Mouse (Mus musculus) MEL (cell line): Measurements from ENCODE around the gene Traf3. TPM values are rescaled to one million over a fixed set of nuclear protein-coding genes. Genes with fewer than 3 reads are reported as not detected.

Source experiments
- DNase-seq: peaks from one replicate; pipeline ENCODE4 v3.0.0; 2011; ENCODE audit warnings: low read depth, low spot score
- H3K27ac ChIP-seq: 2 replicates; pipeline ENCODE4 v1.5.1; 2012; ENCODE audit warnings: low read depth, mild to moderate bottlenecking, control low read depth, low read length, moderate library complexity; ENCODE audit not compliant: control insufficient read depth
- H3K27me3 ChIP-seq, 2 experiments: fragments of 150-350 bp in 1 of 2; sonication (generic) in 1 of 2; 2 replicates each; pipeline ENCODE4 v1.6.1; 2012; ENCODE audit warnings: low read length in 2 of 2, mild to moderate bottlenecking in 2 of 2, improper control_type of control experiment in 1 of 2, moderate library complexity in 1 of 2; ENCODE audit not compliant: insufficient read depth in 2 of 2, control insufficient read depth in 1 of 2
- H3K36me3 ChIP-seq, 2 experiments: 2 replicates each; pipeline ENCODE4 v1.6.1; 2012 to 2014; ENCODE audit warnings: low read length in 2 of 2, improper control_type of control experiment in 1 of 2, inconsistent platforms in 1 of 2, mild to moderate bottlenecking in 1 of 2; ENCODE audit not compliant: insufficient read depth in 2 of 2, control insufficient read depth in 1 of 2
- H3K4me1 ChIP-seq, 2 experiments: fragments of 150-350 bp in 1 of 2; sonication (generic) in 1 of 2; 2 replicates each; pipeline ENCODE4 v1.6.1; 2012; ENCODE audit warnings: low read length in 2 of 2, improper control_type of control experiment in 1 of 2, mild to moderate bottlenecking in 1 of 2; ENCODE audit not compliant: insufficient read depth in 2 of 2, control insufficient read depth in 1 of 2
- H3K4me3 ChIP-seq, 2 experiments: fragments of 150-350 bp in 1 of 2; sonication (generic) in 1 of 2; 2 replicates each; pipeline ENCODE4 v1.5.1; 2012; ENCODE audit warnings: low read depth in 2 of 2, low read length in 2 of 2, mild to moderate bottlenecking in 2 of 2, moderate library complexity in 2 of 2, control low read depth in 1 of 2, improper control_type of control experiment in 1 of 2; ENCODE audit not compliant: control insufficient read depth in 1 of 2, insufficient read depth in 1 of 2
- H3K79me2 ChIP-seq: 2 replicates; pipeline ENCODE4 v1.6.1; 2012; ENCODE audit warnings: mild to moderate bottlenecking, low read length, moderate library complexity; ENCODE audit not compliant: control insufficient read depth, poor library complexity, insufficient read depth
- H3K9ac ChIP-seq: 2 replicates; pipeline ENCODE4 v1.6.1; 2012; ENCODE audit warnings: low read depth, mild to moderate bottlenecking, control low read depth, low read length, moderate library complexity; ENCODE audit not compliant: control insufficient read depth, poor library complexity, severe bottlenecking
- H3K9me3 ChIP-seq: fragments of 150-350 bp; sonication (generic); replicated peaks from 2 replicates; pipeline ENCODE4 v1.6.1; 2012; ENCODE audit warnings: mild to moderate bottlenecking, low read length, improper control_type of control experiment, moderate library complexity; ENCODE audit not compliant: insufficient read depth
- CHD2 ChIP-seq: IDR thresholded peaks from 2 replicates; pipeline ENCODE4 v1.6.1; 2011; ENCODE audit warnings: low read length, improper control_type of control experiment
- CTCF ChIP-seq, 3 experiments: IDR thresholded peaks in 2 of 3; conservative IDR thresholded peaks in 1 of 3; 2 replicates each; pipeline ENCODE4 v1.5.1; 2011 to 2012; ENCODE audit warnings: low read length in 3 of 3, low read depth in 2 of 3, mild to moderate bottlenecking in 2 of 3, improper control_type of control experiment in 1 of 3, inconsistent platforms in 1 of 3, mixed read lengths in 1 of 3, moderate library complexity in 1 of 3; ENCODE audit not compliant: control insufficient read depth in 1 of 3, insufficient read depth in 1 of 3, poor library complexity in 1 of 3, severe bottlenecking in 1 of 3
- ETS1 ChIP-seq: IDR thresholded peaks from 2 replicates; pipeline ENCODE4 v1.6.1; 2012; ENCODE audit warnings: low read depth, mild to moderate bottlenecking, inconsistent platforms, low read length, improper control_type of control experiment, moderate library complexity
- GATA1 ChIP-seq: IDR thresholded peaks from 2 replicates; pipeline ENCODE4 v1.6.1; 2011; ENCODE audit warnings: low read depth, low read length, improper control_type of control experiment
- MAFK ChIP-seq: IDR thresholded peaks from 2 replicates; pipeline ENCODE4 v1.6.1; 2011; ENCODE audit warnings: low read depth, mild to moderate bottlenecking, low read length, improper control_type of control experiment, borderline replicate concordance
- MAZ ChIP-seq: IDR thresholded peaks from 2 replicates; pipeline ENCODE4 v1.6.1; 2012; ENCODE audit warnings: low read depth, mild to moderate bottlenecking, inconsistent platforms, low read length, improper control_type of control experiment
- POLR2A ChIP-seq, 2 experiments: IDR thresholded peaks; 2 replicates each; pipeline ENCODE4 v1.6.1; 2011 to 2012; ENCODE audit warnings: low read length in 2 of 2, mild to moderate bottlenecking in 2 of 2, control low read depth in 1 of 2, improper control_type of control experiment in 1 of 2, low read depth in 1 of 2, moderate library complexity in 1 of 2; ENCODE audit not compliant: control insufficient read depth in 1 of 2, insufficient read depth in 1 of 2, poor library complexity in 1 of 2
- RCOR1 ChIP-seq: IDR thresholded peaks from 2 replicates; pipeline ENCODE4 v1.6.1; 2012; ENCODE audit warnings: low read depth, mild to moderate bottlenecking, inconsistent platforms, low read length, improper control_type of control experiment
- SIN3A ChIP-seq: IDR thresholded peaks from 2 replicates; pipeline ENCODE4 v1.6.1; 2012; ENCODE audit warnings: low read length, improper control_type of control experiment, inconsistent platforms
- UBTF ChIP-seq: IDR thresholded peaks from 2 replicates; pipeline ENCODE4 v1.6.1; 2012; ENCODE audit warnings: low read depth, mild to moderate bottlenecking, inconsistent platforms, low read length, improper control_type of control experiment, moderate library complexity, borderline replicate concordance; ENCODE audit not compliant: insufficient read depth
- USF2 ChIP-seq, 2 experiments: IDR thresholded peaks; 2 replicates each; pipeline ENCODE4 v1.6.1; 2011 to 2012; ENCODE audit warnings: improper control_type of control experiment in 2 of 2, low read length in 2 of 2, borderline replicate concordance in 1 of 2, inconsistent platforms in 1 of 2, low read depth in 1 of 2, mild to moderate bottlenecking in 1 of 2; ENCODE audit not compliant: insufficient read depth in 1 of 2
- ZKSCAN1 ChIP-seq: IDR thresholded peaks from 2 replicates; pipeline ENCODE4 v1.6.1; 2012; ENCODE audit warnings: low read depth, mild to moderate bottlenecking, inconsistent platforms, low read length, improper control_type of control experiment, moderate library complexity
- polyA plus RNA-seq, 2 experiments: library from polyadenylated mRNA; stranded (reverse) in 1 of 2; unstranded in 1 of 2; fragments of >175 nt in 1 of 2; fragments of >200 nt in 1 of 2; gene quantifications; 2 replicates each; pipeline versions ENCODE4 v1.2.1 to v1.2.4; 2012; ENCODE audit warnings: low replicate concordance in 2 of 2, low read depth in 1 of 2; ENCODE audit not compliant: insufficient read length in 2 of 2, insufficient read depth in 1 of 2, missing spikeins in 1 of 2
- total RNA-seq: library from RNA; depleted of rRNA; stranded (reverse); fragments of 300-350 nt; gene quantifications from 2 replicates; pipeline ENCODE4 v1.2.3, GENCODE M21; 2012

Gene Traf3
- total and polyA plus RNA-seq, 3 experiments, result 21.1 to 40.7 TPM; not detected in 1

- 0 out of 4 replicates have a peak, but pooled peaks cover 0 to 2% of the 10 kb centered on the region in 2 experiments for H3K4me1 ChIP-seq
- H3K9me3 ChIP-seq, result no peaks in the 10 kb centered on the region
- no peak overlapping the region for H3K9ac ChIP-seq
- no peaks in the 10 kb centered on the region for H3K79me2 ChIP-seq
- TF ChIP-seq USF2 (IDR thresholded peaks at IDR 0.05; ENCODE audit: borderline replicate concordance in 1 of 2, insufficient read depth in 1 of 2, low read depth in 1 of 2, low read length in 2 of 2) (no peak), ZKSCAN1 (no peak), GATA1 (no peak)
- H3K4me3 ChIP-seq, result no peak overlapping the region
- H3K27me3 ChIP-seq, result no peaks in the 10 kb centered on the region
- no peak overlapping the region for H3K27ac ChIP-seq
- no peak for DNase-seq
- H3K36me3 ChIP-seq, result peaks cover 0 to 16% of the 10 kb centered on the region in 2 experiments; a peak in 2 of 4 replicates
Measured at GRCm38 (mm10) chr12:111251227-111251626, 85.1 kb downstream of the Traf3 start.

GRCm38 (mm10) chr12:111263650-111264049 is 97.5 kb downstream of the Traf3 start:
- Histone ChIP-seq H3K4me1 (peaks cover 0 to 9% of the 10 kb centered on the region in 2 experiments; a peak in 2 of 4 replicates), H3K27me3 (no peaks in the 10 kb centered on the region), H3K36me3 (peaks cover 2 to 5% of the 10 kb centered on the region in 2 experiments; a peak in 3 of 4 replicates), H3K27ac (no peak overlapping the region), H3K4me3 (no peak overlapping the region), H3K9me3 (no peaks in the 10 kb centered on the region), H3K79me2 (no peaks in the 10 kb centered on the region), H3K9ac (no peak overlapping the region)
- no peak for DNase-seq
- TF ChIP-seq SIN3A (no peak), UBTF (no peak)

- TF ChIP-seq CTCF (IDR thresholded peaks at IDR 0.05 in 2 of 3, conservative IDR thresholded peaks at IDR 0.05 in 1 of 3; ENCODE audit: control insufficient read depth in 1 of 3, insufficient read depth in 1 of 3, low read depth in 2 of 3, low read length in 3 of 3, poor library complexity in 1 of 3, severe bottlenecking in 1 of 3) (no peak), MAFK (no peak), RCOR1 (no peak), POLR2A (IDR thresholded peaks at IDR 0.05; ENCODE audit: control insufficient read depth in 1 of 2, insufficient read depth in 1 of 2, low read depth in 1 of 2, low read length in 2 of 2, poor library complexity in 1 of 2) (no peak), ETS1 (no peak), MAZ (no peak), USF2 (IDR thresholded peaks at IDR 0.05; ENCODE audit: borderline replicate concordance in 1 of 2, insufficient read depth in 1 of 2, low read depth in 1 of 2, low read length in 2 of 2) (no peak), CHD2 (no peak)
- no peaks in the 10 kb centered on the region for H3K9me3 ChIP-seq
- no peak overlapping the region for H3K27ac ChIP-seq
- no peak overlapping the region for H3K4me3 ChIP-seq
- H3K79me2 ChIP-seq, result no peaks in the 10 kb centered on the region
- DNase-seq, result no peak
- no peak overlapping the region for H3K9ac ChIP-seq
- peaks cover 0 to 5% of the 10 kb centered on the region in 2 experiments; a peak in 3 of 4 replicates for H3K36me3 ChIP-seq
- no peaks in the 10 kb centered on the region for H3K27me3 ChIP-seq
- H3K4me1 ChIP-seq, result peaks cover 0 to 9% of the 10 kb centered on the region in 2 experiments; a peak in 2 of 4 replicates
Measured at GRCm38 (mm10) chr12:111265212-111265611, 99.0 kb downstream of the Traf3 start.
